Mouse (Mus musculus) heart, adult 2 months (tissue): ENCODE measurements around the gene Nfic. TPM values are rescaled to one million over a fixed set of nuclear protein-coding genes. Genes with fewer than 3 reads are reported as not detected.

ENCODE experiments used
- DNase-seq, 2 experiments: peaks; one replicate each; pipeline ENCODE4 v3.0.0; 2021
- H3K27ac ChIP-seq: fragments of 200-600 bp; 2 replicates; pipeline ENCODE4 v1.8.1; 2022
- H3K27me3 ChIP-seq: fragments of 200-500 bp; 2 replicates; pipeline ENCODE4 v1.6.1; 2012; ENCODE audit warnings: mild to moderate bottlenecking, low read length, inconsistent platforms, mixed read lengths; ENCODE audit not compliant: control insufficient read depth, insufficient read depth
- H3K36me3 ChIP-seq: fragments of 200-500 bp; 2 replicates; pipeline ENCODE4 v1.6.1; 2012; ENCODE audit warnings: low read length, inconsistent platforms; ENCODE audit not compliant: control insufficient read depth, insufficient read depth
- H3K4me1 ChIP-seq: fragments of 200-500 bp; 2 replicates; pipeline ENCODE4 v1.6.1; 2011; ENCODE audit warnings: low read length; ENCODE audit not compliant: control insufficient read depth, insufficient read depth
- H3K4me3 ChIP-seq: fragments of 200-600 bp; 2 replicates; pipeline ENCODE4 v1.8.1; 2022
- H3K79me2 ChIP-seq: fragments of 200-500 bp; replicated peaks from 2 replicates; pipeline ENCODE4 v1.6.1; 2012; ENCODE audit warnings: mild to moderate bottlenecking, inconsistent platforms, low read length, moderate library complexity, mixed read lengths; ENCODE audit not compliant: control insufficient read depth, insufficient read depth
- H3K9ac ChIP-seq: fragments of 200-500 bp; 2 replicates; pipeline ENCODE4 v1.6.1; 2012; ENCODE audit warnings: low read depth, mild to moderate bottlenecking, control low read depth, inconsistent platforms, low read length, mixed read lengths
- CTCF ChIP-seq: fragments of 200-600 bp; IDR thresholded peaks from 2 replicates; pipeline ENCODE4 v1.8.1; 2022; ENCODE audit warnings: antibody characterized with exemption, mild to moderate bottlenecking, moderate library complexity
- EP300 ChIP-seq: fragments of 200-500 bp; IDR thresholded peaks from 2 replicates; pipeline ENCODE4 v1.6.1; 2011; ENCODE audit warnings: low read depth, low read length, control low read depth; ENCODE audit not compliant: insufficient read depth
- POLR2A ChIP-seq: fragments of 200-500 bp; IDR thresholded peaks from 2 replicates; pipeline ENCODE4 v1.6.1; 2011; ENCODE audit warnings: mild to moderate bottlenecking, low read depth, low read length, control low read depth; ENCODE audit not compliant: insufficient read depth
- WGBS: fragments of 180-500 bp; shearing (Covaris S2); methylation state at CpG from one replicate; pipeline ENCODE4 v1.1.7; 2018; 5-methylcytosine and 5-hydroxymethylcytosine counted together
- intact Hi-C: fragments of 180-260 bp; cut with DNase I; formaldehyde crosslinking; loops from one replicate; pipeline ENCODE4 v1.15.1; 2025
- polyA plus RNA-seq: library from polyadenylated mRNA; depleted of rRNA; stranded (reverse); fragments of >200 nt; gene quantifications from 2 replicates; pipeline ENCODE4 v1.2.3, GENCODE M21; 2012
- total RNA-seq, 2 experiments: library from RNA; stranded (reverse); gene quantifications; 2 replicates each; pipeline ENCODE4 v1.2.3; 2021

Gene Nfic
- total and polyA plus RNA-seq, 3 experiments: 80.1 to 104 (median 94.2) TPM

DNA sequence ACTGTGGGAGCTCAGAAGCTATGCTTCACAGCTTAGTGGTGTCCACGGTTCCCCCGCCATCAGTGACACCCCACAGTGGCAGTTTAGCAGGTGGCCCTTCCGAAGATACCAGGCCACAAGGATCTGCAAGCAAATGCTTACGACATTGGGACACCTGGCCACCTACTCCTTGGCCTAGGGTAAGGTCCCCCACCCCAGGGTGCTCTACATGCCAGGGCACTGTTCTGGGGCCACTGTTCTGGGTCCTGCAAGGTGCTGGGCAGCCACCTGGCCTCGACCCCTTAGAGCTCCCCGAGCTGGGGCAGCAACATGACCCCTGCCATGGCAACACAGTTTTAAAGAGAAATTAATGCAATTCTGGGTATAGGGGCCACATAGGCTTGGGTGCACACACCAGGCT, 39.7 kb upstream of the Nfic start:
- Histone ChIP-seq H3K79me2 (peaks cover 4% of the 10 kb centered on the region), H3K4me1 (peaks cover 2% of the 10 kb centered on the region), H3K9ac (peak overlapping the region; percentile 94; the same call in 1 of the 2 replicates), H3K36me3 (no peaks in the 10 kb centered on the region), H3K27ac (no peak overlapping the region; the same call in 1 of the 2 replicates), H3K4me3 (peak overlapping the region; percentile 87), H3K27me3 (no peaks in the 10 kb centered on the region)
- DNase-seq: no peak
- 67% methylated on average over 6 of the region's 6 CpGs for WGBS
- no peak for TF ChIP-seq EP300
- TF ChIP-seq POLR2A: no peak
- no peak for TF ChIP-seq CTCF
- intact Hi-C loops: loop anchor here (10.0 kb wide), 1 partner anchor 590 kb away; the partner anchor contains the start of gene Timm13

- TF ChIP-seq EP300 (no peak), POLR2A (no peak), CTCF (no peak)
- Histone ChIP-seq H3K9ac (no peak overlapping the region), H3K27ac (no peak overlapping the region), H3K79me2 (peaks cover 4% of the 10 kb centered on the region), H3K4me1 (peaks cover 2% of the 10 kb centered on the region), H3K36me3 (no peaks in the 10 kb centered on the region), H3K4me3 (no peak overlapping the region), H3K27me3 (no peaks in the 10 kb centered on the region)
- intact Hi-C loops: loop anchor here (10.0 kb wide), 1 partner anchor 590 kb away; the partner anchor contains the start of gene Timm13
- DNase-seq: peak in 1 of 2 experiments; percentile 21
- 77% methylated on average over 11 of the region's 11 CpGs for WGBS
Observed at GRCm38 (mm10) chr10:81494260-81495041, 39.0 kb upstream of the Nfic start.

DNA sequence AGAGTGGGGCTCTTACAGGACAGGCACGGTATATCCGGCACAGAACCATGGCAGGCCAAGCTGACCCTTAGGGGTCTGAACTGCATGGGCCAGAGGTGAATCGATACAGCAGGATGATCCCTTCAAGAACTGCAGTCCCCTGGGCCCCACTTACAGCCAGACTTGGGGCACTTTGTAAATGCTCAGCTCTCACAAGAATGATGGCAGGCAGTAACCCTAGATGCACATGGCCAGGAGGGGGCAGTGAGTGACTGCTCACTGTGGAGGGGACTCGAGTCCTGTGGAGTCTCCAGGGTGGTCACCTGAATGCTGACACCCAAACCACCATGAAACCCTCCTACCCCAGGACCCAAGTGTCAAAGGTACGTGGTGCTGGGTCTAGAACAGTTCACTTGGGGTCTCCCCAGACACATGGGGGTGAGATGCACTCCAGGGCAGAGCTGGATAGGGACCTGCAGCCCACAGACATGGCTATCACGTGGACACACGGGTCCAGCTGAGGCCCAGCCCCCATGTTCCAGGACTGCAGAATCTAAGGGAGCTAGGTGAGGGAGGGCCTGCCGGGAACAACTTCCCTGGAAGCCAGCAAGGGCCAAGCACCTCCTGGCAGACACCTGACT, 38.3 kb upstream of the Nfic start:
- WGBS: 69% methylated on average over 8 of the region's 8 CpGs
- H3K27ac ChIP-seq: no peak overlapping the region
- DNase-seq: no peak
- TF ChIP-seq CTCF: peak; percentile 22; the same call in 1 of the 2 replicates
- no peak for TF ChIP-seq POLR2A
- H3K9ac ChIP-seq: no peak overlapping the region
- peaks cover 2% of the 10 kb centered on the region; the same call in 1 of the 2 replicates for H3K4me1 ChIP-seq
- intact Hi-C loops: loop anchor here (10.0 kb wide), 1 partner anchor 589 kb away; the partner anchor contains the start of gene Timm13
- H3K27me3 ChIP-seq: no peaks in the 10 kb centered on the region
- peaks cover 4% of the 10 kb centered on the region for H3K79me2 ChIP-seq
- H3K4me3 ChIP-seq: no peak overlapping the region
- no peaks in the 10 kb centered on the region for H3K36me3 ChIP-seq

- Histone ChIP-seq H3K4me3 (no peak overlapping the region), H3K4me1 (peaks cover 2% of the 10 kb centered on the region; the same call in 1 of the 2 replicates), H3K27me3 (no peaks in the 10 kb centered on the region), H3K9ac (no peak overlapping the region), H3K27ac (no peak overlapping the region), H3K79me2 (peaks cover 4% of the 10 kb centered on the region), H3K36me3 (no peaks in the 10 kb centered on the region)
- peak in 1 of 2 experiments; percentile 15 for DNase-seq
- WGBS: 93% methylated on average over 11 of the region's 11 CpGs
- intact Hi-C loops: loop anchor here (10.0 kb wide), 1 partner anchor 588 kb away; the partner anchor contains the start of gene Timm13
- no peak for TF ChIP-seq CTCF
- no peak for TF ChIP-seq EP300
- no peak for TF ChIP-seq POLR2A
Observed at GRCm38 (mm10) chr10:81492606-81493240, 37.3 kb upstream of the Nfic start.

DNA sequence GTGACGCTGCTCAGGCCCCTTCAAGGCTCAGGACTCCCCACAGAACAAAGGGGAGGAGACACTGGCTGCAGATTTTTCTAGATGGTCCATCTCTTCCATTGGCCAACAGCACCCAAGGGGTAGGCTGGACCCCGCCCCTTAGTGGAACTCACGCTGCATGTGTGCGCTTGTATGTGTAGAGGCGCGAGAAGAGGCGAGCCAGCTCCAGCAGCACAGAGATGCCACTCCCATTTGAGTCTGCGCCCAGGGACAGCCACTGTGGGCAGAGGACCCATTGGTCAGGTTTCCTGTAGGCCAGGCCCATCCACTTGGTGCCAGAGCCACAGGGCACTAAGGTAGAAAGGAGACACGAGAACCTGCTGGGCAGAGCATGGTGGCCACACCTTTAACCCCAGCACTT, 35.6 kb upstream of the Nfic start:
- 93% methylated on average over 9 of the region's 9 CpGs for WGBS
- intact Hi-C loops: loop anchor here (10.0 kb wide), 1 partner anchor 586 kb away; the partner anchor contains the start of gene Timm13
- peaks cover 2% of the 10 kb centered on the region; the same call in 1 of the 2 replicates for H3K4me1 ChIP-seq

More for the DNA sequence above, 35.6 kb upstream of the Nfic start:
- Histone ChIP-seq H3K9ac (no peak overlapping the region), H3K27ac (no peak overlapping the region), H3K4me3 (no peak overlapping the region), H3K36me3 (no peaks in the 10 kb centered on the region), H3K79me2 (peaks cover 4% of the 10 kb centered on the region), H3K27me3 (no peaks in the 10 kb centered on the region)
- DNase-seq: no peak
- TF ChIP-seq EP300: no peak
- no peak for TF ChIP-seq POLR2A
- no peak for TF ChIP-seq CTCF
